Mouse (Mus musculus) small intestine, adult 2 months (tissue): ENCODE measurements around the gene Mtcl1.

Experiments used
- CTCF ChIP-seq: fragments of 200-500 bp; IDR thresholded peaks from 2 replicates; pipeline ENCODE4 v1.5.1; 2012; ENCODE audit warnings: low read depth, mild to moderate bottlenecking, control low read depth, inconsistent platforms, low read length, moderate library complexity, mixed read lengths; ENCODE audit not compliant: insufficient replicate concordance, insufficient read length; ENCODE audit errors: extremely low read depth
- POLR2A ChIP-seq: fragments of 200-500 bp; IDR thresholded peaks from 2 replicates; pipeline ENCODE4 v1.6.1; 2012; ENCODE audit warnings: low read depth, mild to moderate bottlenecking, control low read depth, inconsistent platforms, low read length, moderate library complexity

DNA sequence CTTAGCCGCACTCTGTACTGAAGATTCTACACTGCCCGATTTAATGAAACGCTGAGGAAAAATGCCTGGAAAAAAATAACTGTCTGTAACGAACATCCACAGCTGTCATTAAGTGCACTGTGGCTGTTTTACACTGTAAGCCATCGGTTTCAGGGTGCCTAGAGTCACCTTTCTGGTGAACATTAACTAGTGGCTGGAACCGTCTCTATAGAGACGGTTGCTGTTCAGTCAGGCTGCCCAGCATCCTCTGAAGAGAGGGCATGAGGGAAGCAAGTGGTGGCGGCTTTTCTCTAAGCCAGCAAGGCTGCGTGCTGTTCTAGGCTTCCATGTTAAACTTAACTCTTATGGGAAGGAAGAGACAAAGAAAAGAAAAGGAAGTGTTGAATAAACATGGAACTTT, 47.0 kb upstream of the Mtcl1 start:
- TF ChIP-seq CTCF (no peak), POLR2A (no peak)
